Mouse (Mus musculus): Measurements from ENCODE around the gene Zkscan7. TPM values are rescaled to one million over a fixed set of nuclear protein-coding genes. Genes with fewer than 3 reads are reported as not detected.

Gene Zkscan7
- polyA plus RNA-seq, 1 experiment from 2014 or later: 3.2 TPM

DNA sequence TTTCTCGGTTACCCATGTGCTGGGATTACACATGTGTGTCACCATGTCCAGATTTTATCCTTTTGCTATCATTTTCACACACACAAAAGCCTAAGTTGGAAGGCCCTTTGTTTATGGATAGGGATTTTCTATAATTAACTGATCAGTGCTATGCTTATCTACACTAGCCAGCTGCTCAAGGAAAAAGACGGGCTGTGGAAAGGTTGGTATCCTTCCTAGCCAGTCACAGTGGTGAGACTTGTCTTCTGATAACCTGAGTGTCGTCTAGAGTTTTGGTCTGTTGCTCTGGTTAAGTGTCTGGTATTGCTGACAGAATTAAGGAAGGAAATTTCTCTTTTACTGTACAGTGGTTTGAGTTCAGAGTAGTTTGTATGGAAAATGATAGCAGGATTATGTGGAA, 43.4 kb downstream of the Zkscan7 start:
- no peak for ATAC-seq (replicated peaks; ENCODE audit: extremely low read depth, insufficient read depth, low FRiP score)
- Histone ChIP-seq H3K4me3 (ENCODE audit: low read length) (no peak overlapping the region), H3K9ac (ENCODE audit: low read length) (no peak overlapping the region), H3K9me3 (replicated peaks; ENCODE audit: control insufficient read depth, low read length) (peaks cover 8% of the 10 kb centered on the region), H3K36me3 (ENCODE audit: control insufficient read depth, insufficient read depth) (peaks cover 64% of the 10 kb centered on the region), H3K27ac (ENCODE audit: low read length) (no peak overlapping the region), H3K4me1 (ENCODE audit: control insufficient read depth, insufficient read depth, low read length) (peaks cover under 1% of the 10 kb centered on the region; the same call in 1 of the 2 replicates), H3K4me2 (ENCODE audit: low read depth, low read length) (no peak overlapping the region), H3K27me3 (ENCODE audit: control insufficient read depth, insufficient read depth, low read length) (no peaks in the 10 kb centered on the region)
- WGBS: 74% methylated on average over 3 of the region's 3 CpGs

Other genes starting within 250 kb of the Zkscan7 start
- gene Topaz1, start 138.3 kb upstream of the Zkscan7 start, polyA plus RNA-seq (2015; fragmentation: Nextera tagmentation; extraction: Ambion mirVana): not detected in 2 replicates
- 6.8 and 8.4 TPM in 2 replicates for gene Tcaim, start 80.1 kb upstream of the Zkscan7 start, polyA plus RNA-seq (2015; fragmentation: Nextera tagmentation; extraction: Ambion mirVana)
- not detected in 2 replicates for gene Gm35549, start 41.6 kb upstream of the Zkscan7 start, polyA plus RNA-seq (2015; fragmentation: Nextera tagmentation; extraction: Ambion mirVana)
- gene Zfp445, start 19.7 kb upstream of the Zkscan7 start, polyA plus RNA-seq (2015; fragmentation: Nextera tagmentation; extraction: Ambion mirVana): 41.4 and 42.7 TPM in 2 replicates
- 8.9 and 9.5 TPM in 2 replicates for gene Zfp105, start 37.4 kb downstream of the Zkscan7 start, polyA plus RNA-seq (2015; fragmentation: Nextera tagmentation; extraction: Ambion mirVana)
- 18.4 and 21.5 TPM in 2 replicates for gene 1110059G10Rik, start 65.3 kb downstream of the Zkscan7 start, polyA plus RNA-seq (2015; fragmentation: Nextera tagmentation; extraction: Ambion mirVana)
- 23.8 and 26.6 TPM in 2 replicates for gene Kif15, start 65.4 kb downstream of the Zkscan7 start, polyA plus RNA-seq (2015; fragmentation: Nextera tagmentation; extraction: Ambion mirVana)
- gene Tmem42, start 135.6 kb downstream of the Zkscan7 start, polyA plus RNA-seq (2015; fragmentation: Nextera tagmentation; extraction: Ambion mirVana): 17.7 and 19.7 TPM in 2 replicates
- 0.41 and 0.68 TPM in 2 replicates for gene Tgm4, start 149.0 kb downstream of the Zkscan7 start, polyA plus RNA-seq (2015; fragmentation: Nextera tagmentation; extraction: Ambion mirVana)
- 49.7 and 53.2 TPM in 2 replicates for gene Zdhhc3, start 227.5 kb downstream of the Zkscan7 start, polyA plus RNA-seq (2015; fragmentation: Nextera tagmentation; extraction: Ambion mirVana)
- gene Exosc7, start 227.5 kb downstream of the Zkscan7 start, polyA plus RNA-seq (2015; fragmentation: Nextera tagmentation; extraction: Ambion mirVana): 81.0 and 87.6 TPM in 2 replicates